Mouse (Mus musculus) limb, embryonic 11.5 days (tissue): Measurements from ENCODE around the gene Prlr. TPM values are rescaled to one million over a fixed set of nuclear protein-coding genes. Genes with fewer than 3 reads are reported as not detected.

Source experiments
- ATAC-seq: fragments of 200-750 bp; cut with Nextera tagmentation; 2 replicates; pipeline ENCODE4 v1.8.0; 2017; ENCODE audit warnings: low read depth; ENCODE audit not compliant: insufficient number of reproducible peaks, low FRiP score, low TSS enrichment
- DNase-seq: peaks from one replicate; pipeline ENCODE4 v3.0.0-alpha.2; 2015; ENCODE audit warnings: low spot score
- H3K27ac ChIP-seq: fragments of 300-500 bp; sonication (generic); replicated peaks from 2 replicates; pipeline ENCODE4 v1.5.1; 2014; ENCODE audit warnings: low read depth, mild to moderate bottlenecking, low read length
- H3K27me3 ChIP-seq: fragments of 300-500 bp; sonication (generic); 2 replicates; pipeline ENCODE4 v1.6.1; 2014; ENCODE audit warnings: mild to moderate bottlenecking, low read length, mixed read lengths; ENCODE audit not compliant: control insufficient read depth, insufficient read depth
- H3K36me3 ChIP-seq: fragments of 300-500 bp; sonication (generic); 2 replicates; pipeline ENCODE4 v1.6.1; 2014; ENCODE audit warnings: mild to moderate bottlenecking, low read length, moderate library complexity, mixed read lengths; ENCODE audit not compliant: control insufficient read depth, insufficient read depth
- H3K4me1 ChIP-seq: fragments of 300-500 bp; sonication (generic); 2 replicates; pipeline ENCODE4 v1.6.1; 2014; ENCODE audit warnings: low read length, mixed read lengths; ENCODE audit not compliant: control insufficient read depth, insufficient read depth
- H3K4me2 ChIP-seq: fragments of 300-500 bp; sonication (generic); 2 replicates; pipeline ENCODE4 v1.6.1; 2014; ENCODE audit warnings: low read depth, mild to moderate bottlenecking, moderate library complexity; ENCODE audit not compliant: severe bottlenecking
- H3K4me3 ChIP-seq: fragments of 300-500 bp; sonication (generic); 2 replicates; pipeline ENCODE4 v1.5.1; 2014; ENCODE audit warnings: low read depth, low read length
- H3K9ac ChIP-seq: fragments of 300-500 bp; sonication (generic); 2 replicates; pipeline ENCODE4 v1.6.1; 2014; ENCODE audit warnings: mild to moderate bottlenecking, low read length
- H3K9me3 ChIP-seq: fragments of 300-500 bp; sonication (generic); 2 replicates; pipeline ENCODE4 v1.6.1; 2016; ENCODE audit warnings: low read length; ENCODE audit not compliant: control insufficient read depth
- WGBS: fragments of 180-500 bp; shearing (Covaris S2); extraction: QIAGEN DNeasy Blood & Tissue Kit; methylation state at CpG from one replicate; pipeline ENCODE4 v1.1.7; 2014; 5-methylcytosine and 5-hydroxymethylcytosine counted together
- polyA plus RNA-seq: library from polyadenylated mRNA; unstranded; fragments of >200 nt; fragmentation: Nextera tagmentation; extraction: Ambion mirVana; gene quantifications from 2 replicates; pipeline ENCODE4 v1.2.1, GENCODE M21; 2014

The Prlr gene
- polyA plus RNA-seq, 1 experiment from 2014 or later = 0.04 TPM

- ATAC-seq (no peak), DNase-seq (no peak)
- Histone ChIP-seq H3K9me3 (no peaks in the 10 kb centered on the region), H3K27ac (no peak overlapping the region), H3K36me3 (no peaks in the 10 kb centered on the region), H3K4me1 (no peaks in the 10 kb centered on the region), H3K9ac (no peak overlapping the region), H3K4me2 (no peak overlapping the region), H3K4me3 (no peak overlapping the region), H3K27me3 (no peaks in the 10 kb centered on the region)
- 82% methylated on average over 6 of the region's 6 CpGs for WGBS
Observed at GRCm38 (mm10) chr15:10213213-10213612, 36.2 kb downstream of the Prlr start.

- 87% methylated on average over 3 of the region's 3 CpGs for WGBS
Observed at GRCm38 (mm10) chr15:10213710-10214109, 36.7 kb downstream of the Prlr start.

GRCm38 (mm10) chr15:10215719-10216118, 38.7 kb downstream of the Prlr start:
- Histone ChIP-seq H3K9ac (no peak overlapping the region), H3K9me3 (no peaks in the 10 kb centered on the region), H3K27ac (no peak overlapping the region), H3K36me3 (no peaks in the 10 kb centered on the region), H3K4me1 (no peaks in the 10 kb centered on the region), H3K4me3 (no peak overlapping the region), H3K27me3 (no peaks in the 10 kb centered on the region), H3K4me2 (no peak overlapping the region)
- DNase-seq = no peak
- 88% methylated on average over 8 of the region's 8 CpGs for WGBS
- no peak for ATAC-seq

More at GRCm38 (mm10) chr15:10213710-10214109, 36.7 kb downstream of the Prlr start:
- Histone ChIP-seq H3K4me1 (no peaks in the 10 kb centered on the region), H3K9ac (no peak overlapping the region), H3K36me3 (no peaks in the 10 kb centered on the region), H3K4me3 (no peak overlapping the region), H3K9me3 (no peaks in the 10 kb centered on the region), H3K4me2 (no peak overlapping the region), H3K27me3 (no peaks in the 10 kb centered on the region), H3K27ac (no peak overlapping the region)
- ATAC-seq = no peak
- DNase-seq = no peak

GRCm38 (mm10) chr15:10216189-10216588, 39.2 kb downstream of the Prlr start:
- H3K4me2 ChIP-seq = no peak overlapping the region
- 90% methylated on average over 4 of the region's 4 CpGs for WGBS
- no peak overlapping the region for H3K9ac ChIP-seq
- no peaks in the 10 kb centered on the region for H3K27me3 ChIP-seq
- no peak overlapping the region for H3K4me3 ChIP-seq
- H3K4me1 ChIP-seq = no peaks in the 10 kb centered on the region
- no peak overlapping the region for H3K27ac ChIP-seq
- H3K36me3 ChIP-seq = no peaks in the 10 kb centered on the region
- DNase-seq (no peak), ATAC-seq (no peak)
- no peaks in the 10 kb centered on the region for H3K9me3 ChIP-seq

- ATAC-seq (no peak), DNase-seq (no peak)
- H3K4me3 ChIP-seq = no peak overlapping the region
- H3K9me3 ChIP-seq = no peaks in the 10 kb centered on the region
- H3K27ac ChIP-seq = no peak overlapping the region
- H3K27me3 ChIP-seq = no peaks in the 10 kb centered on the region
- no peak overlapping the region for H3K9ac ChIP-seq
- H3K36me3 ChIP-seq = no peaks in the 10 kb centered on the region
- WGBS = 83% methylated on average over 4 of the region's 4 CpGs
- H3K4me1 ChIP-seq = no peaks in the 10 kb centered on the region
- no peak overlapping the region for H3K4me2 ChIP-seq
Observed at GRCm38 (mm10) chr15:10223614-10224155, 46.6 kb downstream of the Prlr start.

- H3K27me3 ChIP-seq = no peaks in the 10 kb centered on the region
- no peaks in the 10 kb centered on the region for H3K9me3 ChIP-seq
- no peak overlapping the region for H3K27ac ChIP-seq
- no peak overlapping the region for H3K4me2 ChIP-seq
- H3K36me3 ChIP-seq = no peaks in the 10 kb centered on the region
- ATAC-seq (no peak), DNase-seq (no peak)
- H3K9ac ChIP-seq = no peak overlapping the region
- 88% methylated on average over 4 of the region's 4 CpGs for WGBS
- H3K4me3 ChIP-seq = no peak overlapping the region
- no peaks in the 10 kb centered on the region for H3K4me1 ChIP-seq
Observed at GRCm38 (mm10) chr15:10225701-10226100, 48.7 kb downstream of the Prlr start.

GRCm38 (mm10) chr15:10228636-10229035, 51.6 kb downstream of the Prlr start:
- Histone ChIP-seq H3K4me1 (no peaks in the 10 kb centered on the region), H3K36me3 (no peaks in the 10 kb centered on the region), H3K27ac (no peak overlapping the region), H3K4me2 (no peak overlapping the region), H3K9me3 (no peaks in the 10 kb centered on the region), H3K9ac (no peak overlapping the region), H3K4me3 (no peak overlapping the region), H3K27me3 (no peaks in the 10 kb centered on the region)
- ATAC-seq = no peak
- WGBS = 84% methylated on average over 2 of the region's 2 CpGs
- DNase-seq = no peak

- 88% methylated on average over 5 of the region's 5 CpGs for WGBS
- Histone ChIP-seq H3K4me1 (no peaks in the 10 kb centered on the region), H3K27me3 (no peaks in the 10 kb centered on the region), H3K4me2 (no peak overlapping the region), H3K27ac (no peak overlapping the region), H3K4me3 (no peak overlapping the region), H3K9ac (no peak overlapping the region), H3K9me3 (no peaks in the 10 kb centered on the region), H3K36me3 (no peaks in the 10 kb centered on the region)
- no peak for DNase-seq
- ATAC-seq = no peak
Observed at GRCm38 (mm10) chr15:10235977-10236376, 58.9 kb downstream of the Prlr start.

GRCm38 (mm10) chr15:10236812-10237211, 59.8 kb downstream of the Prlr start:
- no peak overlapping the region for H3K9ac ChIP-seq
- 87% methylated on average over 3 of the region's 3 CpGs for WGBS

More at GRCm38 (mm10) chr15:10236812-10237211, 59.8 kb downstream of the Prlr start:
- Histone ChIP-seq H3K4me3 (no peak overlapping the region), H3K27me3 (no peaks in the 10 kb centered on the region), H3K36me3 (no peaks in the 10 kb centered on the region), H3K4me1 (no peaks in the 10 kb centered on the region), H3K27ac (no peak overlapping the region), H3K4me2 (no peak overlapping the region), H3K9me3 (no peaks in the 10 kb centered on the region)
- no peak for ATAC-seq
- no peak for DNase-seq
